Mouse (Mus musculus): ENCODE results near the gene Klf2. TPM values are rescaled to one million over a fixed set of nuclear protein-coding genes. Genes with fewer than 3 reads are reported as not detected.

The Klf2 gene
- polyA plus RNA-seq, 1 experiment from 2014 or later = 4.0 TPM

DNA sequence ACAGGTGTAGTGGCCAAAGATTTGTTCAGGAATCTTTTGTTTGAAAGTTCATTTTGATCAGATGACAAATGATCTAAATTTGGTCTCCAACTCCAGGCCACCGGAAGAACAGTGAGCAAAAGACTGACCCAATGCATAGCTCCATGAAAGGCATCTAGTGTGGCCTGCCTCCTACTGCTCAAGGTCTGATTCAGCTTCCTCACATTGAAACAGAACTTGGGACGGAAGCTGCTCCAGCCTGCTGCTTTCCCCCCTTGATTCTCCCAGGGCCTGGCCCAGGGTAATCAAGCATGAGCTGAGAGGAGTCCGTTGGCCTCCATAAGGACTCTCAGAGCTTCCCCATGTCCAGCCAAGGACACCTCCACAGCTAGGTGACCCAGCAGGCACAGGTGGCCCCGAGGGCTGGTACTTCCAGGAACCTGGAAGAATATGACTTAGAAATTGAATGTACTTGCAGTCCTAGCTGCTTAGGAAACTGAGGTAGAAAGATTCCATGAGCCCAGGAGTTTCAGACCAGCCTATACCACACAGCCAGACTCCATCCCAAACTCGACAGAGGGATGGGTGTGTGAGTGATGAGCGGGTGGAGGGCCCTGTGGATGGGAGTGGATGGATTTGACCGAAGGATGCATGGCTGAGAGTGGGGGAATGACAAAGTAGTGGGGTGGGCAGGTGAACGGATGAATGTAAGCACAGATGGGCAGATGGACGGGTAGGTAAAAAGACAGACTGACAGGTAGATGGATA lies 18.0 kb upstream of the Klf2 start:
- Histone ChIP-seq H3K27me3 (ENCODE audit: control insufficient read depth, insufficient read depth, low read depth, low read length) (no peaks in the 10 kb centered on the region), H3K27ac (ENCODE audit: low read length) (no peak overlapping the region), H3K4me3 (ENCODE audit: low read depth, low read length) (no peak overlapping the region), H3K4me2 (ENCODE audit: low read length) (no peak overlapping the region), H3K4me1 (ENCODE audit: control insufficient read depth, insufficient read depth, low read length) (no peaks in the 10 kb centered on the region), H3K9ac (ENCODE audit: low read depth, low read length) (no peak overlapping the region), H3K36me3 (ENCODE audit: control insufficient read depth, insufficient read depth, low read length) (no peaks in the 10 kb centered on the region), H3K9me3 (replicated peaks; ENCODE audit: control insufficient read depth, low read length, poor library complexity, severe bottlenecking) (no peaks in the 10 kb centered on the region)
- WGBS = 79% methylated on average over 9 of the region's 9 CpGs
- ATAC-seq = no peak

DNA sequence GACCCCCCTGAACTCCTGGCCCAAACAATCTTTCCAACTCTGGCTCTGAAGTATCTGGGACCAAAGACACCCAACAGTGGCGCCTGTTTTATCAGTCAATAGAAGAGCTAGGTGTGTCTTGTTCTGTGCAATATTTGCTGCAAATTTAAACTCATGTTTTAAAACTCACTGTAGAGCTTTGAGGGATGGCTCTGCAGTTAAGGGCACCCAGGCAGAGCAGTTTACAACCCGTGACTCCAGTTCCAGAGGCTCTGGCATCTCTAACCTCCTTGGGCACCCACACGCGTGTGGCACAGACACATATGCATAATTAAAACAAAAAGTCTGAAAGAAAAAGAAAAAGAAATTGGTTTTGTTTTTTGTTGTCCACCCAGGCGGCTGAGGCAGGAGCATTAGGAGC lies 17.3 kb upstream of the Klf2 start:
- H3K27me3 ChIP-seq (ENCODE audit: control insufficient read depth, insufficient read depth, low read depth, low read length) = no peaks in the 10 kb centered on the region
- H3K9me3 ChIP-seq (replicated peaks; ENCODE audit: control insufficient read depth, low read length, poor library complexity, severe bottlenecking) = no peaks in the 10 kb centered on the region
- no peak overlapping the region for H3K4me2 ChIP-seq (ENCODE audit: low read length)
- ATAC-seq = no peak
- no peaks in the 10 kb centered on the region for H3K36me3 ChIP-seq (ENCODE audit: control insufficient read depth, insufficient read depth, low read length)
- H3K9ac ChIP-seq (ENCODE audit: low read depth, low read length) = no peak overlapping the region
- no peak overlapping the region for H3K27ac ChIP-seq (ENCODE audit: low read length)
- no peaks in the 10 kb centered on the region for H3K4me1 ChIP-seq (ENCODE audit: control insufficient read depth, insufficient read depth, low read length)
- 87% methylated on average over 5 of the region's 5 CpGs for WGBS
- no peak overlapping the region for H3K4me3 ChIP-seq (ENCODE audit: low read depth, low read length)

DNA sequence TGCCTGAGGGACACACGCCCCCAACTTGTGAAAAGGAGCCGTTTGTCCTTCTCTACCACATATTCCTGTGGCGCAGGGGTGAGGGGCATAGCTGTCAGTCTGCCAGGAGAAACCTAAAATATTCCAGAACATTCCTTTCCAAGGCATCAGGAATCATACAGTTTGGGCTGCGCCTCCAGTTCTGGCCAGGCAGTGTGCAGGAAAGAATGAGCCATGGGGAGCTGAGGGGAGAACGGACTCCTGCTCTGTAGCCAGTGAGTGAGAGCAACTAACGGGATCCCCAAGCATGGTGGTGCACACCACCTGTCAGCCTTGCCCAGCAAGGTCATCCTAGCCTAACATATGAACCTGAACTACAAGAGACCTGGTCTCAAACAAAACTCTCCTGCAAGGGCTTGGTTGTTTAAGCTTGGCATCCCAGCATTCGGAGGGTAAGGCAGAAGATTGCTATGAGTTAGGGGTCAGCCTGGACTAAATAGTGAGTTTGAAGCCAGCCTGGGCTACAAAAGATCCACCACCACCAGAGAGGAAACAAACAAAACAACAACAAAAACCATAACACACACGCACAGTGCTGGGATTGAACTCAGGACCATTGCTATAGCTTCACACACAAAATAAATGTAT lies 15.7 kb upstream of the Klf2 start:
- Histone ChIP-seq H3K27me3 (ENCODE audit: control insufficient read depth, insufficient read depth, low read depth, low read length) (no peaks in the 10 kb centered on the region), H3K27ac (ENCODE audit: low read length) (no peak overlapping the region), H3K9me3 (replicated peaks; ENCODE audit: control insufficient read depth, low read length, poor library complexity, severe bottlenecking) (no peaks in the 10 kb centered on the region), H3K36me3 (ENCODE audit: control insufficient read depth, insufficient read depth, low read length) (no peaks in the 10 kb centered on the region), H3K4me3 (ENCODE audit: low read depth, low read length) (no peak overlapping the region), H3K4me2 (ENCODE audit: low read length) (no peak overlapping the region), H3K4me1 (ENCODE audit: control insufficient read depth, insufficient read depth, low read length) (no peaks in the 10 kb centered on the region), H3K9ac (ENCODE audit: low read depth, low read length) (no peak overlapping the region)
- 81% methylated on average over 8 of the region's 8 CpGs for WGBS
- ATAC-seq = no peak

DNA sequence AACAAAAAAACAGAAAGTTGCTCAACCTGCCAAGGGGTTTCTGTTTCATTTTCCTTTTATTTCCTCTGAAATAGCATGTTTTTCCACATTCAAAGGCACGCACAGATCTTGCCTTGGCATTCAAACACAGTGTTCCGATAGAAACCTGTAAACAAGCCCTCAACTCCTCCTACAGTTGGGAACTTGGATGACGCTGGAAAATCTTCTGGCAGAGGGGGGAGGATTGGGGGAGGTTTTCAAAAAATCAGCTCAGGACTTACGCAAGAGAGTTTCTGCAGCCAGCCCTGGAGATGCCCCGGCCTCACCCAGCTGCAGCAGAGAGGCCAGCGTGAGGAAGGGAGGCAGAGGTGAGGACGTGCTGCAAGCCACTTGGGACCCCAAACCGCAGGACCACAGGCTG lies 15.2 kb upstream of the Klf2 start:
- Histone ChIP-seq H3K36me3 (ENCODE audit: control insufficient read depth, insufficient read depth, low read length) (no peaks in the 10 kb centered on the region), H3K27me3 (ENCODE audit: control insufficient read depth, insufficient read depth, low read depth, low read length) (no peaks in the 10 kb centered on the region), H3K4me1 (ENCODE audit: control insufficient read depth, insufficient read depth, low read length) (no peaks in the 10 kb centered on the region), H3K27ac (ENCODE audit: low read length) (no peak overlapping the region), H3K4me2 (ENCODE audit: low read length) (no peak overlapping the region), H3K4me3 (ENCODE audit: low read depth, low read length) (no peak overlapping the region), H3K9ac (ENCODE audit: low read depth, low read length) (no peak overlapping the region), H3K9me3 (replicated peaks; ENCODE audit: control insufficient read depth, low read length, poor library complexity, severe bottlenecking) (no peaks in the 10 kb centered on the region)
- 72% methylated on average over 8 of the region's 8 CpGs for WGBS
- ATAC-seq = no peak

DNA sequence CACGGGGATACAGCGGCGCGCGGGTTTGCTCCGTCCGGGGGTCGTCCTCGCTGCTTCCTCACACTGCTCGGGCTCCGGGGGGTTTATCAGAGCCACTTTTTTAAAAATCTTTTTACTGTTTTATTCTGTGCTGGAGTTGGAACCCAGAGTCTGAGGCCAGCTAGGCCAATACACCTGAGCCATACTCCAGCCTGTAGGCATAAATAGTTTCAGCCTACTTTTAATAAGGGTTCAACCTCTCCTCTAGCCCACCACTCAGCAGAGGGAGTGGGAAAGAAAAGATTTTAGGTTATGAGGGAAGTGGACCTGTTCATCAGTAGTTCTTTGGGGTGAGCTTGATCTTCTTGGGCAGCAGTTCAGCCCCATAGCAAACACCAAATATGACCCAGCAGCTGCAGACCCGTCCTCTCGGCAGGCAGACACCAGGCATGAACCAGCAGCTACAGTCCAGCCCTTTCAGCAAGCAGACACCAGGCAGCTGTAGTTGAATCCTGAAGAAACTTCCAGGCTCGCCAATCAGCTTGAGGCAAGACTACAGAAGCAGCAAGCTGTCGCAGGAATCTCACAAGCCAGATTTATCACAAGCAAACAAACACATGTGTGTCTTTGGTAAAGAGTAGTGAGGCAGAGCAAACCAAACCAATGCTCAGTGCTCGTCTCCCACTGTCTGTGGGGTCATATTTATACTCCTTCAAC lies 13.5 kb upstream of the Klf2 start, which contains the start of gene Gm10282:
Gm10282 (minus strand) TSS at position 51 of the 696 bp plus-strand sequence.
- no peak for ATAC-seq
- no peaks in the 10 kb centered on the region for H3K36me3 ChIP-seq (ENCODE audit: control insufficient read depth, insufficient read depth, low read length)
- no peaks in the 10 kb centered on the region for H3K27me3 ChIP-seq (ENCODE audit: control insufficient read depth, insufficient read depth, low read depth, low read length)
- H3K9me3 ChIP-seq (replicated peaks; ENCODE audit: control insufficient read depth, low read length, poor library complexity, severe bottlenecking) = no peaks in the 10 kb centered on the region
- no peak within 1 kb of the TSS for H3K4me2 ChIP-seq (ENCODE audit: low read length)
- no peak within 1 kb of the TSS for H3K9ac ChIP-seq (ENCODE audit: low read depth, low read length)
- 73% methylated on average over 12 of the region's 16 CpGs for WGBS
- no peak within 1 kb of the TSS for H3K27ac ChIP-seq (ENCODE audit: low read length)
- H3K4me3 ChIP-seq (ENCODE audit: low read depth, low read length) = no peak within 1 kb of the TSS
- no peaks in the 10 kb centered on the region for H3K4me1 ChIP-seq (ENCODE audit: control insufficient read depth, insufficient read depth, low read length)

DNA sequence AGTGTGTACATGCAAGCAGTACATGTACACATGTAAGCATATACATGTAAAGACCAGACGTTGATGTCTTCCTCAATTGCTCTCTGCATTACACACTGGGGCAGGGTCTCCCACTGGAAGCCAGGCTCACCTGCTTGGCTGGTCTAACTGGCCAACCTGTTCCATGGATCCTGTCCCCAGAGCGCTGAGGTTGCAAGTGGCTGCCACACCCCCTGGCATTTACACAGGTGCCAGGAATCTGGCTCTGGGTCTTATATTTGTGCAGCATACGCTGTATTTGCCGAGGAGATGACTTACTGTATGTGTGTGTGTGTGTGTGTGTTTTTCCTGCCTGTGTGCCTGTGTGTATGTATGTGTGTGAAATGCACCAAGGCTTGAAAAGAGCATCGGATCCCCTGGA lies 11.9 kb upstream of the Klf2 start:
- no peak overlapping the region for H3K9ac ChIP-seq (ENCODE audit: low read depth, low read length)
- H3K4me2 ChIP-seq (ENCODE audit: low read length) = no peak overlapping the region
- H3K36me3 ChIP-seq (ENCODE audit: control insufficient read depth, insufficient read depth, low read length) = no peaks in the 10 kb centered on the region
- 92% methylated on average over 5 of the region's 5 CpGs for WGBS
- no peak overlapping the region for H3K4me3 ChIP-seq (ENCODE audit: low read depth, low read length)
- no peaks in the 10 kb centered on the region for H3K9me3 ChIP-seq (replicated peaks; ENCODE audit: control insufficient read depth, low read length, poor library complexity, severe bottlenecking)
- no peak for ATAC-seq
- no peak overlapping the region for H3K27ac ChIP-seq (ENCODE audit: low read length)
- H3K4me1 ChIP-seq (ENCODE audit: control insufficient read depth, insufficient read depth, low read length) = no peaks in the 10 kb centered on the region
- H3K27me3 ChIP-seq (ENCODE audit: control insufficient read depth, insufficient read depth, low read depth, low read length) = no peaks in the 10 kb centered on the region

DNA sequence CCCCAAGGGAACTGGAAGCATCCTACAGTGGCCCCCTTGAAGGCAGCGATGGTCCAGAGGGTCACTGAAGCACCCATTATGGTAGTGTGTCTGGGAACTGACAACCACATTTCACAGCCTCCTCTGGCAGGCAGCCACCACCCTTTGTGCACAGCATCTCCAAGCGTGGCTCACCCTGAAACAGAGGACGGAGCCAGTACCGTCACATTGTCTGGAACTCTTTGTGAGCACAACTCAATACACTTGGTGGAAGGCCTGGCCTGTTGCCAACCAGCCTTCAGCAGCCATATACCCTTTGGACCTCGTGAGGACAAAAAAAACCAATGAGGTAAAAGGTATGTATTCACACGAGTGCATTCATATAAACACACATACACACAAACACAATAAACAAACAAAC lies 10.6 kb upstream of the Klf2 start:
- Histone ChIP-seq H3K27me3 (ENCODE audit: control insufficient read depth, insufficient read depth, low read depth, low read length) (no peaks in the 10 kb centered on the region), H3K9me3 (replicated peaks; ENCODE audit: control insufficient read depth, low read length, poor library complexity, severe bottlenecking) (no peaks in the 10 kb centered on the region), H3K27ac (ENCODE audit: low read length) (no peak overlapping the region), H3K36me3 (ENCODE audit: control insufficient read depth, insufficient read depth, low read length) (no peaks in the 10 kb centered on the region), H3K4me2 (ENCODE audit: low read length) (no peak overlapping the region), H3K4me1 (ENCODE audit: control insufficient read depth, insufficient read depth, low read length) (no peaks in the 10 kb centered on the region), H3K4me3 (ENCODE audit: low read depth, low read length) (no peak overlapping the region), H3K9ac (ENCODE audit: low read depth, low read length) (no peak overlapping the region)
- no peak for ATAC-seq
- WGBS = 46% methylated on average over 6 of the region's 6 CpGs

DNA sequence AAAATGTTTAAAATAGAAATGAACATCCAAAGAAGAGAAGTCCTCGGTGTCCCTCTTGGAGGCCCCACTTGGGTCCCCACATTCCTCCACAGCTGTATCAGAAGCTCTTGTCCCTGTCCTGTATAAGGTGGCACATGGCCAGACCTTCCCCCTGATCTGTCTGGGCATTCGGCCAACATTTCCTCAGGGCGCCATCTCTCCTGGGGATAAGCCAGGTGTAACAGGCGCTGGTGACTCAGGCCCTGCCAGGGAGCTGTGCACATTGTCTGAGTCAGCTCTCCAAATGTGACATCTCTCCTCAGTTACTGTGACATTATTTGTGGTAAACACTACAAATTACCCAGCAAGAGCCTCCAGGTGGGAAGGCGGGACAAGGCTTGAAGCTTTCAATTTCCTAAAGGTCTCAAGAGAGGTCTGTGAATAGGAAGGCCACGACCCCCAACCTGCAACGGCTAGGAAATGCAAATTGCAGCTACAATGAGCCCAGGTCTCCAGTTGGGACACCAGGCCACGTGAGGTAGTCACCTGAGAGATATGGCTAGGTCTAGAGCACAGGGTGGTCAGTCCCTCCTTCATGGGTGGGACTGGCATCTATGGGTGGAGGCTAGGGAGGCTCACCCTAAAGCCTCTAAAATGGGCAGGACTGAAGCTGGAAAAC lies 7.9 kb upstream of the Klf2 start:
- Histone ChIP-seq H3K27me3 (ENCODE audit: control insufficient read depth, insufficient read depth, low read depth, low read length) (no peaks in the 10 kb centered on the region), H3K4me1 (ENCODE audit: control insufficient read depth, insufficient read depth, low read length) (no peaks in the 10 kb centered on the region), H3K9me3 (replicated peaks; ENCODE audit: control insufficient read depth, low read length, poor library complexity, severe bottlenecking) (no peaks in the 10 kb centered on the region), H3K9ac (ENCODE audit: low read depth, low read length) (no peak overlapping the region), H3K4me2 (ENCODE audit: low read length) (no peak overlapping the region), H3K36me3 (ENCODE audit: control insufficient read depth, insufficient read depth, low read length) (no peaks in the 10 kb centered on the region), H3K27ac (ENCODE audit: low read length) (no peak overlapping the region), H3K4me3 (ENCODE audit: low read depth, low read length) (no peak overlapping the region)
- ATAC-seq = peak; percentile 46
- WGBS = 55% methylated on average over 8 of the region's 8 CpGs

All from midbrain, embryonic 16.5 days (tissue).